In the genomic region with DNA sequence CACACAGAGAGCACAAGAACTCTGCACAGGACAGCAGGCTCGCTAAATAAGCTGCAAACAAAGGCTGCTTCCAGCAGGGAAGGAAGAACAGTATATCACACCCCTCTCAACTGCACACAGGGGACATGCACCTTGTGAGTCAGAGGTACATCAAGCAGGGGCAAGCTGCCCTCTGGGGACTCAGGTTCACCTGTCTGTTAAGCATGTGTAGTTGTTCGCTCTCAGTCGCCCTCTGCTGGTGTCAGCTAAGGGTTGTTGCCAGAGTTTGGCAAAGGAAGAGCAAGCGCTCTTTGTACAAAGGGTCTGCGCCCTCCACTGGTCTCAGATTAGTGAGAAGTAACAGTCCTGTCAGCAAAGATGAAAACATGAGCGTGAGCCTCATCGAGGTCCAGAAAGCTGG, we compare ENCODE assay signal across 8 mouse cellular contexts.
DNase-seq lines count a peak whose midpoint lies in the region; ATAC-seq and TF ChIP-seq lines count a peak whose summit lies in the region.

No protein-coding gene starts in this region.

- no peak overlapping the region for H3K4me3 ChIP-seq in intestine, embryonic 14.5 days (ENCODE audit: low read depth, low read length)
- H3K4me3 ChIP-seq in intestine, embryonic 16.5 days (ENCODE audit: low read length), result no peak overlapping the region
- H3K4me3 ChIP-seq in cerebellum, adult 2 months (replicated peaks; ENCODE audit: insufficient read depth, low read depth, low read length), result no peak overlapping the region

- no peak for TF ChIP-seq POLR2A in cerebellum, adult 2 months (IDR thresholded peaks at IDR 0.05; ENCODE audit: borderline replicate concordance, insufficient read depth, low read length)

- 27% methylated on average over 7 of the region's 7 CpGs for WGBS in intestine, embryonic 14.5 days
- WGBS in intestine, embryonic 16.5 days, result 27% methylated on average over 7 of the region's 7 CpGs
- WGBS in cerebellum, adult 2 months, result 28% methylated on average over 7 of the region's 7 CpGs

- no peak overlapping the region for H3K9ac ChIP-seq in intestine, embryonic 14.5 days (ENCODE audit: low read length)
- H3K9ac ChIP-seq in intestine, embryonic 16.5 days (ENCODE audit: low read depth, low read length), result no peak overlapping the region

- H3K27ac ChIP-seq in intestine, embryonic 14.5 days (ENCODE audit: low read depth), result no peak overlapping the region
- H3K27ac ChIP-seq in intestine, embryonic 16.5 days (ENCODE audit: low read length), result no peak overlapping the region
- H3K27ac ChIP-seq in cerebellum, adult 2 months (ENCODE audit: insufficient read depth, low read length), result no peak overlapping the region

- H3K9me3 ChIP-seq in intestine, embryonic 14.5 days (ENCODE audit: control insufficient read depth, low read length), result no peaks in the 10 kb centered on the region
- H3K9me3 ChIP-seq in intestine, embryonic 16.5 days (ENCODE audit: control insufficient read depth, low read length), result no peaks in the 10 kb centered on the region

- H3K36me3 ChIP-seq in intestine, embryonic 14.5 days (ENCODE audit: control insufficient read depth, insufficient read depth, low read length), result no peaks in the 10 kb centered on the region
- H3K36me3 ChIP-seq in intestine, embryonic 16.5 days (ENCODE audit: control insufficient read depth, insufficient read depth, low read length), result no peaks in the 10 kb centered on the region

- TF ChIP-seq CTCF in cerebellum, adult 2 months (IDR thresholded peaks at IDR 0.05; ENCODE audit: borderline replicate concordance, insufficient read depth, low read depth, low read length), result peak; percentile 91

- peak; percentile 69 for ATAC-seq in intestine, embryonic 14.5 days (replicated peaks; ENCODE audit: low FRiP score, low TSS enrichment, low read depth)
- ATAC-seq in intestine, embryonic 16.5 days, result no peak
- ATAC-seq in megakaryocyte progenitor cell, adult 5-6 weeks (replicated peaks; ENCODE audit: poor library complexity), result peak; percentile 43; the same call in 1 of the 2 replicates
- no peak for ATAC-seq in granulocyte monocyte progenitor cell, adult 5-6 weeks (replicated peaks; ENCODE audit: poor library complexity, severe bottlenecking)

- H3K4me2 ChIP-seq in intestine, embryonic 14.5 days (ENCODE audit: low read length), result no peak overlapping the region
- no peak overlapping the region for H3K4me2 ChIP-seq in intestine, embryonic 16.5 days (ENCODE audit: low read depth, low read length)

- H3K27me3 ChIP-seq in intestine, embryonic 14.5 days (replicated peaks; ENCODE audit: control insufficient read depth, insufficient read depth, low read length), result no peaks in the 10 kb centered on the region
- H3K27me3 ChIP-seq in intestine, embryonic 16.5 days (replicated peaks; ENCODE audit: control insufficient read depth, insufficient read depth, low read length), result no peaks in the 10 kb centered on the region
- no peaks in the 10 kb centered on the region for H3K27me3 ChIP-seq in cerebellum, adult 2 months (ENCODE audit: control insufficient read depth, insufficient read depth, low read length)

- peak; percentile 82 for DNase-seq in intestine, embryonic 14.5 days (ENCODE audit: low spot score)
- peak; percentile 82 to 85 for DNase-seq in cerebellum, adult 2 months
- peak; percentile 61 for DNase-seq in forelimb bud, embryonic 11.5 days (ENCODE audit: low read depth, low spot score)
- DNase-seq in layer of hippocampus, adult 18-20 months (ENCODE audit: low spot score in 2 of 2), result peak; percentile 49 to 83
- peak; percentile 82 for DNase-seq in right cerebral cortex, postnatal 4 days

- H3K4me1 ChIP-seq in intestine, embryonic 14.5 days (replicated peaks; ENCODE audit: control insufficient read depth, insufficient read depth, low read length), result no peaks in the 10 kb centered on the region
- H3K4me1 ChIP-seq in intestine, embryonic 16.5 days (ENCODE audit: control insufficient read depth, insufficient read depth, low read length), result no peaks in the 10 kb centered on the region
- peaks cover 24% of the 10 kb centered on the region for H3K4me1 ChIP-seq in cerebellum, adult 2 months (ENCODE audit: control insufficient read depth, insufficient read depth, low read length)

Comparison
In these comparisons a context has a peak if more than half of its experiments do, and no peak if none do; other contexts are left out.
1. ATAC-seq: peak in intestine, embryonic 14.5 days (single experiment) and megakaryocyte progenitor cell, adult 5-6 weeks (single experiment); none in intestine, embryonic 16.5 days (single experiment) and granulocyte monocyte progenitor cell, adult 5-6 weeks (single experiment).
2. Peak in every context shown above with its lines, with median percentiles within 50 percentile points of each other: DNase-seq.